Mouse (Mus musculus) kidney, adult 2 months (tissue): ENCODE data around the gene Mavs.

Experiments used
- CTCF ChIP-seq: fragments of 200-500 bp; conservative IDR thresholded peaks from 2 replicates; pipeline ENCODE4 v1.5.1; 2011; ENCODE audit warnings: low read depth, mild to moderate bottlenecking, control low read depth, low read length, moderate library complexity, mixed read lengths; ENCODE audit not compliant: insufficient read depth, insufficient read length
- POLR2A ChIP-seq: fragments of 200-500 bp; IDR thresholded peaks from one replicate; pipeline ENCODE4 v1.6.1; 2011; ENCODE audit warnings: low read depth, low read length, control low read depth

DNA sequence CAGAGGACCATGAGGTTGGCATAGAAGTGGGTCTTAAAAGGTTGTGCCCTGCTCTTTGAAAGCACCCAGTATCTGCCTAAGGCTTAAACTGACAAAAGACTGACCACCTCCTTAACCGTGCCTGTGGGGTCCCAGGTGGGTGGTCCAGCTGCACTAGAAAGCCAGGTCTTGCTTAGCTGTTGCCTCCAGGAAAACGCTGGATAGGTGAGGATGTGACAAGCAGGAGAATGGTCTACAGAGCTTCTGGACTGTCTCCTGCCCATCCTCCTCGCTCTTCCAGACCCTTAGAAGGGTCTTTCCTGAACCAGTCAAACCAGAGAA, 46.3 kb upstream of the Mavs start:
- TF ChIP-seq POLR2A (no peak), CTCF (no peak)
